Mouse (Mus musculus) 3T3-L1 (cell line): ENCODE data around the gene Stx8.

Experiments used
- DNase-seq: peaks from one replicate; pipeline ENCODE4 v3.0.0-alpha.2; 2015; ENCODE audit warnings: low read depth, low spot score

Gene Stx8

GRCm38 (mm10) chr11:68197471-68197870, 231.5 kb downstream of the Stx8 start:
- DNase-seq: no peak

- no peak for DNase-seq
Measured at GRCm38 (mm10) chr11:68198696-68199095, 232.7 kb downstream of the Stx8 start.

GRCm38 (mm10) chr11:68199103-68199502, 233.1 kb downstream of the Stx8 start:
- no peak for DNase-seq

DNA sequence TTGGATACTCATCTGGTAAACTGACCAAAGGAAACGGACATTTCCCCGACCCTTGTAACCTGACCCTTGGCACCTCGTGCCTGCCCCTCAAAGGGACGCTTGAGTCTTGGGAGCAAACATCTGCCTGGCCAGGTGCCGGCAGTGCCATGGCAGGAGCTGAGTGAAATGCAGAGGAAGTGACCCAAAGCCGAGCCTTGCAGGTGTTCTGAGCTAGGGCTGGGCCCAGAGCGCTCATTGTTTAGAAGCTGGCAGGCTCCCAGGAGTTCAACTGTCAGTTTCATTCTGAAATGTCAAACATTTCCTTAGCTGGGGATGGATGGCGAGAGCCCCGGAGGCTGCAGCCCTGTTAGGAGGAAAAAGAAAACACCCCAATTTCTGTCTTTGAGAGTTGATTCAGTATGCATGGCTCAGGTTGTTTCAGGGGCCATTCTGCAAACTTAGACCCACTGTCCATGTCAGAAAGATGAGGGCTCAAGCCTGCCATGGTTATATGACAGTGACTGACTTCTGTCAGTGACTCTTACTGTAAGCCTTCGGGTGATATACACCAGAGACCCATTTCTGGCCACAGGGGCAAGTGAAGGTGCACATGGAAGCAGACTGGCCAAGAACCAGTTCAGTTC, 233.9 kb downstream of the Stx8 start:
- DNase-seq: no peak

DNA sequence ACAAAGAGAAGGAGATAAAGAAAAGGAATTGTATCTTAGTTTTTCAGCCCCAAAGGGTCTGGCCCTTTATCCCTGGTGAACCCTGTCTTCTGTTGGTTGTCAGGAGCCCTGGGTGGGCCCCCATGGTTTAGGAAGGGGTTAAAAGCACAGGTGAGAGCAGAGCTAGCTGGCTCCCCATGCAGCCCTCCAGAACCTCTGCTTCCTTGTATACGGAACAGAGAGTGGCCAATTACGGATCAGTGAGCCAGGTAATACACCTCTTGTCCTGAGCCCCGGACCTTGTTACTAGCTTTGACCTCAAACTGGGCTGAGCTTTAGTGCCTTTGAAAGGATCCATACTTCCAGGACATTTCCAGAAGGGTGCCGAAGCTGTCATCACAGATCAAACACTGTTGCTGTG, 234.5 kb downstream of the Stx8 start:
- no peak for DNase-seq

DNA sequence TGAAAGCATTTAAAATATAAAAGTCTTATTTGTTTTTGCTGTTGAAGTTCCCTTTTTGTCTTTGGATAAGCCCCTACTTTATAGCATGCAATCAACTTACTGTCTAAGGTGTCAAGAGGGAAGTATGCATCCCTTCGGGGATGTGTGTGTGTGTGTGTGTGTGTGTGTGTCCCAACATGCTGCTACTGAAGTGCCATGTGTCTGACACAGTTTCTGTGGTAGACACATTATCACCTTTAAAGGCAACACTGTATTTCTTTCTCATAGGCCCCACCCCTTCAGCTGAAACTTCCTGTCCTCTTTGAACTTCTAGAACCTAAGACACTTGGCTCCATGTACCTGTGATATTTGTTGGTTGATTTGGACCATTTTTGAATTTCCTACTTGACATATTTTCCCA, 235.1 kb downstream of the Stx8 start:
- no peak for DNase-seq

DNA sequence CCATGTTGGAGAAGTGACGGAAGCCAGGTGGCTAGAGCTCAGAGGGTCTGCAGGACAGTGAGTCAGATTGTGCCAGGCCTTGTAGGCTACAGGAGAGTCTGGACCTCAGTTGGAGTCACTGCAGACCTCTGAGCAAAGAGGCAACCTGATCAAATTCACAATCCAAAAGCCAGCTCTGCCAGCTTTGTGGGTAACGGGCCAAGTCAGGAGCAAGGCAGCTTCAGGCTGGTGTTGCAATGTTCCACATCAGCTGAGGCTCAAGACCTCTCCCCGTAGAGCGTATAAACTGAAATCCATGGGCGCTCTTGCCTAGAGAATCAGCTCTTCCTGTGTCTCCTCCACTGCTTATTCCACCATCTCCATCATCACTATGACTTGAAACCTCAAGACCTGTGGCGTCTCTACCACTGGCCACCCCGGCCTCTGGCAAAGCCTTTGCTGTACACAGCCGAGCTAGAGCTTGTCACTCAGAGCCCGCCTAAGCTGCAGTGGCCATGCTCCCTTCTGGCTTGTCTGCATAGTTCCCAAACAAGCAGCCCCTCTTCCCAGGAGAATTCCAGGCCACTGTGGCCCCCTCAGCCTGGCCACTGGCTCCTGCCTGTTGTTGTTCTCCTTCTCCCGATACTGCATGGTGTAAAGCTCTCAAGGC, 235.9 kb downstream of the Stx8 start:
- no peak for DNase-seq

- DNase-seq: no peak
Measured at GRCm38 (mm10) chr11:68202561-68202960, 236.6 kb downstream of the Stx8 start.

- no peak for DNase-seq
Measured at GRCm38 (mm10) chr11:68203658-68204315, 237.8 kb downstream of the Stx8 start.

GRCm38 (mm10) chr11:68204407-68204806, 238.4 kb downstream of the Stx8 start:
- DNase-seq: no peak

DNA sequence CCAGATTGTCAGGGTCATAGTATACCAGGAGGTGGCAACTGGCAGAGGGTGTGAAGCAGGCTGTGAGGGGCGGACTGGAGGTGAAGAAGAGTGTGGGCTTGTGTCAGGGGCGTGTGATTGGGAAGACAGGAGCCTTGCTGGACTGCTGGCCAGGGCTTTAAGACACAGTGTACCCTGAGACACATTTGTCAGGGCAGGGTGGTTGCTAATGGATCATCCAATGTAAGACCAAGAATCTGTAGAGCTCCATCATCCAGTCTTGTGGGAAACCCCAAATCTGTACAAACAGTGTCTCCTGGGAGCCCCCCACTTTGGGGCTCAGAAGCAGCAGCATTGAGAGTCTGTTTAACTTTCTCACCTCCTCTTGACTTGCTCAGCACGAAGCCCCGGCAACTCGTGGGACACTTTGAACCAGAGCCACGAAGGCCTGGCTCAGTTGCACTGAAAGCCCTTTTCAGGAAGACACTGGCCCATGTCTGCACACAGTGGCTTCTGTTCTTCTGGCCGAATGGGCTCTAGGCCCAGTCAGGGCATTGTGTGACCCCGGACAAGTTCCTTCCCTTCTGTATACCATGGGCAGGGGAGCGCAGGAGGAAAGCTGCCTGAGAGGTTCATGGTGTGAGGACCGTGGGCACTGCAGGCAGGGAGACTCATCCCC, 239.7 kb downstream of the Stx8 start:
- no peak for DNase-seq

DNA sequence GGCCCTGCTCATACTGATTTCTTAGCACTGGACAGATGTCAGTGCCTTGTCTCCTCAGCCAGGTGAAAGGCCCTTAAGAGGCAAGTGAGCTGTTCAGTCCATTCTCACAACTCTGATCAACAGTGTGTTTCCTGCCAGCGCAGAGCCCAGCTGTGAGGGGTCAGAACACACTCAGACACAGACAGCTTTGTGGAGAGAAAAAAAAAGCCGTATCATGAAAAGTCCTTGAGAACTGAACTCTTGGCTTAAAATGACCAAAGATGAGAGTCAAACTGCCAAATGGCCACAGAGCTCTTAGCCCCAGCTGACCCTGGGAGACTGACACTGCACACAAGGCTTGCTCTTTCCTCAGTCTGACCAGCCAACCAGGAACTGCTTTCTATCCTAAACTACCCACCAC, 242.0 kb downstream of the Stx8 start:
- no peak for DNase-seq

DNA sequence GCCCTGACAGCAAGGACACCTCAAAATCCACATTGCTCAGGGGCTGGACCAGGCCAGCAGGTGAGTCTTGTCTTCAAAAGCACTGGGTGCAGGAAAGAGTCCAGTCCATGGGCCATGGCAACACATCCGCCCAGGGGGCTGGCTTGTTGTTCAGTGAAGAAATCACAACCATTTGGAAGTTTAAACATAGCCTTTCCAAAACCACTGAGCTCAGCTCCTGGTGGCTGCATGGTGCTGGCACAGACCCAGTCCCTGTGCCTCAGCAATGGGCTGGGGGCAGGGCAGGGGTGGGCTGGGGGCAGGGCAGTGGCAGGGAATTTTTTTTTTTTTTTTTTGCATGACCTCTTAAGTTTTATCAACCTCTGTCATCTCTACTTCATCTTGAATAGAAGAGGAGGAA, 242.6 kb downstream of the Stx8 start:
- no peak for DNase-seq

DNA sequence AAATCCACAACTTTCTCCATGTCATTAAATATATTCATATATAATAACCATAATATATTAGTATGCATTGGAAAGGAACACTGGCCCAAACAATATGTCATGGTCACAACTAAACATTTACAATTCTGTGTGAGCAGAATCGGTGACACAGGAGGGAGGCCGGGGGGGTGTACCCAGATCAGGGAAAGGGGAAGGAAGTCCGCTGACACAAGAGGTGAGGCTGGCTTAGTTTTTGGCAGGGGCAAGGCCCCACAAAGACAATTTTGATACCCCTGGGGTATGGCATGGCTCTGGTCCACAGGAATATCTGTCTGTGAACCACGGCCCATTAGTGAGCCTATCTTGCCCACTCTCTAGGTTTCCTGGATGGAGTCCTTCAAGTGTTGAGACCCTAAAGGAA, 243.5 kb downstream of the Stx8 start:
- DNase-seq: no peak

DNA sequence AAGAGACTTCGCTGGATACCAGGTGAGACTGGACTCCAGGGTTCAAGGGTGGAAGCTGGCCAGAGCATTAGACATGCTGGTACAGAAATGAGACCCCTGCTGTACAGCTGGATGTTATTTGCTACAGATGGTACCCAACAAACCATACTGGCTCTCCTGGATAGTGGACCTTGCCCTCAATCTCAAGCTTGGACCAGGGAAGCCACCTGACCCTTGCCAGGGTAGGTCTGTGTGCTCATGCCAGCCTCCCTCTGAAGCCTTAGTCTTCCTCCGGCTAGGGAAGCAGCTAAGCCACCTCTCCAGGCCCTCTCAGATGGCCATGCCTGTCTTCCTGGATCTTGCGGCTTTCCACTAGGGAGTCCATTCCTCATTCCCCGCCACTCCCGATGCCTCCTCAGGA, 244.7 kb downstream of the Stx8 start:
- no peak for DNase-seq

DNA sequence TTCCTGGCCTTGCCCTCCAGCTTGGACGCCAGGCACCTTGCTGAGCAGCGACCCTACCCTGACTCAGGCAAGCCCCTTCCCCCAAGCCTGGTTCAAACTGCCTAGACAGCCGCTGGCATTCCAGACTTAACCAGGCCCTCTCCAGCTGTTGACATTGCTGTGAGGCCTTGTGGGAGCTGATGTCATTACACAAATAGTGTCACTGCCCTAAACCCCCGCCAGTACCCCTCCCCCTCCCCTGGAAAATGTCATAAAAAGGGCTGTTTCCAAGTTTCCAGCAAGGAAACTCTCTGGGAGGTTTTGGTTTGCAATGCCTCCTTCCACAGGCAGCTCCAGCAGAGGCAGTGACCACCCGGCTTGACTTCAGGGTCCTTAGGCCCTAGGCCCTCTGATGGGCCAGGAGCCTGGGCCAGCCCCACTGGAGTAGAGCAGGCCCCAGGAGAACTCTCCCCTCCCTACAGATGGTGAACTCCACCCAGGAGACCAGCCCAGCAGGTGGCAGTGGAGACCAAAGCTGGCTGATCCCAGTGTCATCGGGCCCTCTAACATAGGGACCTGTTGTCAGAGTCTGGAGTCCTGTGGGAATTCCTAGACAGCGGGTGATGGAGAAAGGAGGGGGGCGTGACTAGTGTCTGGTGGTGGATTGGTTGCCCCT, 246.1 kb downstream of the Stx8 start:
- DNase-seq: peak; percentile 54

DNA sequence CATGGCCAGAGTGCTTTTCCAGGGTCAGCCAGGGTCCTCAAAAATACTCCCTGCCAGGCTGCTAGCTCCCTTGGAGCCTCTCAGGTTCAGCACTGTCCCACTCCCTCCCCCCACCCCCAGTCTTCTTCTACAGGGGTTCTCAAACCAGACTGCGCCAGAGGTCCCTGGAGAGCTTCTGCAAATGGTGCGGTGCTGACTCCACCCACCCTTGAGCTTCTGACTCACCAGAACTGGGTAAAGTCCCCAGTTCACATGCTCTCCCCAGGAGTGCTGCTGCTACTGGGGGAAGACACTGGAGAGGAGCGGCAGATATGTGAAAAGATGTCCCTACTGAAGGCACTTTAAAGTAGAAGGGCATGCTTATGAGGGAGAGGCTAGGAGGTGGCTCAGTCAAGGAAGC, 247.9 kb downstream of the Stx8 start:
- DNase-seq: peak; percentile 77

DNA sequence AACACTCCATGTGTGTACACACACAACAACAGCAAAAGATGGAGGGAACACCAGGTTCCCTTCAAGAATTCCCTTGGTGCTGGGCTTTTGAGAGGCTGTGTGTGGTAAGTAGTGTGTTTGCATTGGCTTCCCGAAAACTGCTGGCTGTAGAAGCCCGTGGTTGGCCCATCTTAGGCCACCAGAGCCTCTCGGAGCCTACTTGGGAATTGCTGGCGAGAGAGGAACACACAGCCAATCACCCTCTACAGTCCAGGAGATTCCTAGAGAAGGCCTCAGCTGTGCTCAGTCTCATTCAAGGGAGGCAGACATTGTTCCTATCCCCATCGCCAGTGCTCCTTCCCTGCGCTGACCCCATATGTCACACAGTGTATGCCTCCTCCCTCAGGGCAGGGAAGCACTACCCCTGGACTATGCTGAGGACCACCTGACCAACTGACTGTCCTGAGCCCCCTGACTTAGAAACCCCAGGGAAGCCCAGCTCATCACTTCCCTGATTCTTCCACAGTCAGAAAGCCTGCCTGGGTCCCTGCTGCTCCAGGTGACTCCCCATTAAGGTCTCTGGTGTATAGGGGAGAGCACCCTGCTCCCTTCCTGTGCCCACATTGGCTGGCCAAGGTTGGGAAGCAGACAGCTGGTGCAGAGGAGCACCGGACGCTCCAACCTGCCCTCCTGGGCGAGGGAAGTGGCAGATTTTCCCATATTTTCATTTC, 248.7 kb downstream of the Stx8 start:
- no peak for DNase-seq

GRCm38 (mm10) chr11:68215206-68215912, 249.4 kb downstream of the Stx8 start:
- DNase-seq: peak; percentile 25

- DNase-seq: no peak
Measured at GRCm38 (mm10) chr11:68216041-68216440, 250.0 kb downstream of the Stx8 start.

DNA sequence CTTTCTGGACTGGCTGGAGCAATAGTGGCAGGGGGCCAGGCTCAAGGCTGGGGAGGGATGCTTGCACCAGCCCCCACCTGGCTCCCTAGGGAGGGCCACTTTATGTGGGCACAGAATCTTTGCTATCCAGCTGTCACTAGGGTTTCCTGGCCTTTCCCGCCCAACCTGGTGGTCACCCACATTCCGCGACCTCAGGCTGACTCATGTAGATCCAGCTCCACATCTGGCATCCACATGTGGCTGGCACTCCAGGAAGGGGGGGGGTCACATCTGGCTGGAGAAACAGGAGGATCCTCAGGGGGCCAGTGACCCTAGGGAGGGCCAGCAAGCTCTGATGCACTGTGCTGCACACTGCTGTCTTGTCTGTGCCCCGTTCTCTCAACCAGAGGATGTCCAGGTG, 254.7 kb downstream of the Stx8 start:
- peak; percentile 88 for DNase-seq
